Mouse (Mus musculus) midbrain, embryonic 15.5 days (tissue): Measurements from ENCODE around the gene 2210011C24Rik. TPM values are rescaled to one million over a fixed set of nuclear protein-coding genes. Genes with fewer than 3 reads are reported as not detected.
"Not testable (repeated sequence)": the region's sequence is repeated elsewhere in the genome, so short reads cannot be mapped to it uniquely, and the experiment has no call there.

Source experiments
- ATAC-seq: fragments of 200-750 bp; cut with Nextera tagmentation; replicated peaks from 2 replicates; pipeline ENCODE4 v1.8.0; 2017; ENCODE audit warnings: moderate TSS enrichment
- H3K27ac ChIP-seq: fragments of 300-500 bp; sonication (generic); 2 replicates; pipeline ENCODE4 v1.5.1; 2015; ENCODE audit warnings: mild to moderate bottlenecking, inconsistent platforms
- H3K27me3 ChIP-seq: fragments of 300-500 bp; sonication (generic); replicated peaks from 2 replicates; pipeline ENCODE4 v1.6.1; 2015; ENCODE audit warnings: inconsistent platforms
- H3K36me3 ChIP-seq: fragments of 300-500 bp; sonication (generic); replicated peaks from 2 replicates; pipeline ENCODE4 v1.6.1; 2015; ENCODE audit warnings: inconsistent platforms
- H3K4me1 ChIP-seq: fragments of 300-500 bp; sonication (generic); 2 replicates; pipeline ENCODE4 v1.6.1; 2015; ENCODE audit warnings: inconsistent platforms
- H3K4me2 ChIP-seq: fragments of 300-500 bp; sonication (generic); 2 replicates; pipeline ENCODE4 v1.6.1; 2015; ENCODE audit warnings: inconsistent platforms, mild to moderate bottlenecking, moderate library complexity
- H3K4me3 ChIP-seq: fragments of 300-500 bp; sonication (generic); 2 replicates; pipeline ENCODE4 v1.5.1; 2015; ENCODE audit warnings: mild to moderate bottlenecking, inconsistent platforms
- H3K9ac ChIP-seq: fragments of 300-500 bp; sonication (generic); 2 replicates; pipeline ENCODE4 v1.6.1; 2015; ENCODE audit warnings: mild to moderate bottlenecking, inconsistent platforms
- H3K9me3 ChIP-seq: fragments of 300-500 bp; sonication (generic); 2 replicates; pipeline ENCODE4 v1.6.1; 2016; ENCODE audit warnings: inconsistent platforms
- WGBS: fragments of 180-500 bp; shearing (Covaris S2); methylation state at CpG from one replicate; pipeline ENCODE4 v1.1.7; 2015; ENCODE audit warnings: mixed read lengths; 5-methylcytosine and 5-hydroxymethylcytosine counted together
- polyA plus RNA-seq: library from polyadenylated mRNA; unstranded; fragments of >200 nt; fragmentation: Nextera tagmentation; extraction: Ambion mirVana; gene quantifications from 2 replicates; pipeline ENCODE4 v1.2.1, GENCODE M21; 2015

2210011C24Rik gene
- polyA plus RNA-seq, 1 experiment from 2014 or later: 0.39 TPM

DNA sequence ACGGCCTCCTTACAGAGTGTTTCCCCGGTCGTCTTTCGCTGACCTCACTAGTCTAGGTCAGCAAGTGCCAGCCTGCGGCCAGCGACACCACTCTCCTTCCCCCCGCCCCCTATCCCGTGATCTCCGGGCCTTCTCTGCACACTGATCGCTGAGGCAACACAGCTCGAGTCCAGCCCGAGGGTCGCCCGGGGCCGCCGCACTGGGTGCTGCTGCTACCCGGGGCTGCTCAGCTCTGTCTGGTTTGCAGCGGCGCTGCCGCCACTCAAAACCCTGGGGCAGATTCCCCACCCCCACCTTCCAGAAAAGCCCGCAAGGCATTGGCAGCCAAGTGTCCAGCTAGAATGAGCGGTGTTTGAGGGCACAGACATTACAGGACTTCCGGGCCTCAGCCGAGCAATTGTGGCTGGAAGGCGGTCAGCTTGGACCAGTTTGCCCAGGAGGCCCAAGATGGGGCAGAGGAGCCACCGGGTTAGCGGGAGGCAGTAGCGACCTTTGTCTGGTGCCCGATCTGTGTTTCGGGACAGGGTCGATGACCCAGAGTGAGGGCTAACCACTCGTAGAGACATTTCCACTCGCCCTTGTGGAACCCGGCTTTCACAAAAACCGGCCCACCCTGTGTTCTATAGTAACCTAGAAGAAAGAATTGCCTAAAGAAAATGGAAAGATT lies 661 bp upstream of the 2210011C24Rik start:
- no peaks in the 10 kb centered on the region for H3K36me3 ChIP-seq
- H3K4me2 ChIP-seq: peak overlapping the region; percentile 98
- H3K9me3 ChIP-seq: no peaks in the 10 kb centered on the region
- peaks cover 35% of the 10 kb centered on the region for H3K27me3 ChIP-seq
- H3K9ac ChIP-seq: no peak overlapping the region
- ATAC-seq: no peak; the same call in 1 of the 2 replicates
- H3K27ac ChIP-seq: no peak overlapping the region
- peak overlapping the region; percentile 54 for H3K4me3 ChIP-seq
- peaks cover 28% of the 10 kb centered on the region for H3K4me1 ChIP-seq
- 3% methylated on average over 35 of the region's 35 CpGs for WGBS

DNA sequence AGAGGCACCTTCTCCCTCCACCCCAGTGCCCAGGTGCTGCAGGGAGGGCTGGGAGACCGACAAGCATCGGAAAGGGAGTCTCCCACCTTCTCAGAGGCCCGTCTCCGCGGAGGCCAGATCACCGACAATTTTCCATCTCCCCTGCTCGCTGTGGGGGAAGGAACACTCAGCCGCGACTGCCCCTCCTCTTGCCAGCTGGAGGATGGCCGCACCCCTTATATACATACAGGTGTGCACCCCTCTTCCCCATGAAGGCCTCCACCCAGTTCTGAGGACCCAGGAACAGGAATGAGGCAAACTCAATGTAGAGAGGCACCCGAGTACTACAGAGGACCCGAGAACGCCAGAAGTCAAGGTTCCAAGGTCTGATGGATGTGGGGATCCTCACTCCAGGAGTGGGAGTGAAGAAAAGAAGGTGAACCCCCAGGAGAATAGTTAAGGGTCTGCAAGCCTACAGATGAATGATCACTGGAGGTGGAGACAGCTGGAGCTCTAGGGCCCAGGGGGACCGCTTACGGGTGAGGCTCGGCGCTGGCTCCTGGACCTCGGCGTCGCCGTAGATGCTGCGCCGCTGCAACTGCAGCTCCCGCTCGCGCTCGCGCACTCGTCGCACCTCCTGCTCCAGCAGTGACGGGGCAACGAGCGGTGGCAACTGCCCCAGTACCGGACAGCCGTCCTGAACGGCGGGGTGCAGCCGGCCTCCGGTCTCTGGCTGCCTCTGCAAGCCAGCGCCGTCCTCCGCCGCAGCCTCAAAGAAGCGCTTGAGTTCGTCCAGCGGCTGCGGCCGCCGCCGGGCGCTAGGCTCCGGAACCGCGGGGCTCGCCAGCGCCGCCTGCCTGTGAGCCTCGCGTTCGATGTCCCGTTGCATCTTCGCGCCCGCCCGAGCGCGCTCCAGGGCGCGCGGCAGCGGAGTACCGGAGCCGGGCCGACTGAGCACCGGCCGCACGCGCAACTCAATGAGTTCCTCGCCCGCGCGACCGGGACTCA lies 1.1 kb downstream of the 2210011C24Rik start:
- WGBS: 1% methylated on average over 83 of the region's 83 CpGs

DNA sequence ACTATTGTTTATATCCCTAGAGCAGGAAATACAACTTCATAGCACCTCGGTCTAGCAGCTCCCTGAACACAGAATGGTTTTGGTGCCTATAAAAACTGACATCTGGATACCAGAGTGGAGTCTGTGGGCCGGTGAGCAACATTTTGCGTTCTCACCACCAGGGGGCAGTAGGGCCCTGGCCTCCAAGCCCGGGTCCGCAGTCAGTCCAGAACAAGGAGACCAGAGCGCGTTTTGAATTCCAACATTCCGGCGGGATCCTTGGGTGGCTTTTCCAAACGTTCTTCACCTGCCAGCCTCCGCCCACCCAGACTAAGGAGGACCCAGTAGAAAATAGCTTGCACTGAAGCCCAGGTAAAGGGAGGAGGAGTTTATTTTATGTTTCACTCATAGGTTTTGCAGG lies 2.1 kb downstream of the 2210011C24Rik start:
- H3K27me3 ChIP-seq: peaks cover 35% of the 10 kb centered on the region
- H3K4me2 ChIP-seq: peak overlapping the region; percentile 16; the same call in 1 of the 2 replicates
- H3K9ac ChIP-seq: no peak overlapping the region
- no peak for ATAC-seq
- under 1% methylated on average over 11 of the region's 11 CpGs for WGBS
- H3K4me3 ChIP-seq: no peak overlapping the region
- peaks cover 32% of the 10 kb centered on the region for H3K4me1 ChIP-seq
- no peak overlapping the region for H3K27ac ChIP-seq
- no peaks in the 10 kb centered on the region for H3K9me3 ChIP-seq
- no peaks in the 10 kb centered on the region for H3K36me3 ChIP-seq

More for the DNA sequence above, 1.1 kb downstream of the 2210011C24Rik start:
- H3K27me3 ChIP-seq: peaks cover 35% of the 10 kb centered on the region
- ATAC-seq: peak; percentile 45
- H3K4me2 ChIP-seq: peak overlapping the region; percentile 98
- no peaks in the 10 kb centered on the region for H3K9me3 ChIP-seq
- peaks cover 28% of the 10 kb centered on the region for H3K4me1 ChIP-seq
- no peaks in the 10 kb centered on the region for H3K36me3 ChIP-seq
- peak overlapping the region; percentile 54 for H3K4me3 ChIP-seq
- peak overlapping the region; percentile 57 for H3K9ac ChIP-seq
- no peak overlapping the region for H3K27ac ChIP-seq

DNA sequence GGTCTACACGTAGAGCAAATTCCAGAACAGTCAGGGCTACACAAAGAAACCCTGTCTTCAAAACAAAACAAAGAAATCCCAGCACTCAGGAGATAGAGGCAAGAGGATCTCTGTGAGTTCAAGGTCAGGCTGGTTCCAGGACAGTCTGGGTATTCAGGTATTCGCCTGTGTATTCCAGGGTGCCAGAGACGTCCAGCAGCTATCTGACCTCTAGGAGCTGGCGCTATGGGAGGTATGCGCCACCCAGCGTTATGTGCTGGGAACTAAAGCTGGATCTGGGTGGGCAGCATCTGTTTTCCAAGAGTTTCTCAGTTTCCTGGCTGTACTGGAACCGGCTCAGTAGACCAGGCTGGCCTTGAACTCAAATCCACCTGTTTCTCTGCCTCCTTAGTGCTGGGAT lies 3.6 kb downstream of the 2210011C24Rik start:
- H3K9ac ChIP-seq: no peak overlapping the region
- peaks cover 40% of the 10 kb centered on the region for H3K4me1 ChIP-seq
- 34% methylated on average over 7 of the region's 7 CpGs for WGBS
- no peak overlapping the region for H3K27ac ChIP-seq
- no peaks in the 10 kb centered on the region for H3K36me3 ChIP-seq
- H3K4me3 ChIP-seq: no peak overlapping the region
- H3K27me3 ChIP-seq: peaks cover 33% of the 10 kb centered on the region
- no peak for ATAC-seq
- no peaks in the 10 kb centered on the region for H3K9me3 ChIP-seq
- no peak overlapping the region for H3K4me2 ChIP-seq

DNA sequence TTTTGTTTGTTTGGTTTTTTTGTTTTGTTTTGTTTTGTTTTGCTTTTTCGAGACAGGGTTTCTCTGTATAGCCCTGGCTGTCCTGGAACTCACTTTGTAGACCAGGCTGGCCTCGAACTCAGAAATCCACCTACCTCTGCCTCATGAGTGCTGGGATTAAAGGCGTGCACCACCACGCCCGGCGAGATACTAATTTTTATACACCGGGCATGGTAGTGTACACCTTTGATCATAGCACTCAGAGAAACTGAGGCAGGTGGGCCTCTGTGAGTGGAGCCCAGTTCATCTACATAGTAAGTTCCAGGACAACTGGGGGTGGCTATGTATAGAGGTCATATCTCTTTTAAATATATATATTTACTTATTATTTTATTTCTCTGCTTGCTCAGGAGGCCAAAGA lies 6.5 kb downstream of the 2210011C24Rik start:
- not testable (repeated sequence) for H3K9ac ChIP-seq, H3K4me2 ChIP-seq, H3K36me3 ChIP-seq, H3K9me3 ChIP-seq, H3K27ac ChIP-seq, ATAC-seq, H3K4me3 ChIP-seq
- Histone ChIP-seq H3K27me3 (peaks cover 22% of the 10 kb centered on the region), H3K4me1 (peaks cover 31% of the 10 kb centered on the region)
- 94% methylated on average over 7 of the region's 7 CpGs for WGBS

DNA sequence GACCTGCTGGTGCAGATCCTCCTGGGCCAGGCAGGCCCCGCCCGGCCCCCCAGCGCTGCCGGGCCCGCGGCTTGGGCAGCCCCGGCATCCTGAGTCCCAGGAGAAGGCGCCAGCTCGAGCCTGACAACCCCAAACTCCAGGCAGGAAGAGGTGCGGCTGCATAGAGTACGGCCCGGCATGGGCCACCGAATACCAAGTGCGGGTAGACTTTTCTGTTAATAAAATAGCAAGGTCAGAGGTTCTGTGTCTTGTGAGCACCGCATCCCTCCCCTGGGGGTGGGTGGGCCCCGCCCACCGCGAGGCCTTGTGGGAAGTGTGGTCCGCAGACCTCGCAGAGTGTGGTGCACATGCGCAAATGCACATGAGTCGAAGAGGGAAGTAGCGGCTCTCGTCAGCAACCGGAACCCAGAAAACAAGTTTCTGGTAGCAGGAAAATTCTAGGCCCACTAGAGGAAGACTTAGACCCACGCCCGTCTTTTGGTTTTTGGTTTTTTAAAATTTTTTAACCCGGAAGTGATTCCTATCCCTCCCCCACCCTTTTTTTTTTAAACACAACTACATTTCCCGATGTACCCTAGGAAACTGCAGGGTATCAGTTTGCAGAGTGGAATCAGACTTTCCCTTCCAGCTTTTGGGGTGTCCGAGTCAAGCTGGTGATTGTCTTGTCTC lies 7.3 kb downstream of the 2210011C24Rik start:
- Histone ChIP-seq H3K27ac (peak overlapping the region; percentile 64), H3K4me1 (peaks cover 27% of the 10 kb centered on the region), H3K27me3 (peaks cover 18% of the 10 kb centered on the region), H3K9me3 (no peaks in the 10 kb centered on the region), H3K36me3 (no peaks in the 10 kb centered on the region), H3K4me2 (peak overlapping the region; percentile 95), H3K4me3 (peak overlapping the region; percentile 51), H3K9ac (peak overlapping the region; percentile 54)
- ATAC-seq: peak; percentile 87
- WGBS: under 1% methylated on average over 30 of the region's 30 CpGs

DNA sequence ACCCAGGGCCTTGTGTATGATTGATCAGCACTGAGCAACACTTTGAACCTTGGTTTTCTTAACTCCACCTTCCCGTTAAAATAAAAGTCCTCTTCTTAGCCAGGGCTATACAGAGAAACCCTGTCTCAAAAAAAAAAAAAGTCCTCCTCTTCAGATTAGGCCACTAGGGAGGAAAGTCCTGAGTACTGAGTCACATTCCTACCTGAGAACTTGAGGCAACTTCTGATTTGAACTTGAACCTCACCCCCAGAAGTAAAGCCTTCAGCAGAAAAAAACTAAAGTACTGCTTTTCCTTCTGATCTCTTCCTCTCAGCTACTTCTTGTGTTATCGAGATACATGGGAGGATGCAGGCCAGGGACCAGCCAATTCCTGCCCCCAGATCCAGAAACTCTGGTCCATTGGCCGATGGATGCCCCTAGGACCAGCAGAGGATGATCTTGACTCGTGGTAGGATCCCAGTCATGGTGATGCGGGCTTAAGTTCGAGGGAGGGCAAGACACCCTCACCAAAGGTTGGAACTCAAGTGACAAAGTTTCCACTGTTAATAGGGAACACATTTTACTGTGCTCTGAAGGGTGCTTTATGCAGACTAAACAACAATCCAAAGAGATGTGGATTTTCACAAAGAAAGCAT lies 8.2 kb downstream of the 2210011C24Rik start:
- Histone ChIP-seq H3K36me3 (no peaks in the 10 kb centered on the region), H3K4me1 (peaks cover 36% of the 10 kb centered on the region), H3K27ac (no peak overlapping the region), H3K27me3 (peaks cover 18% of the 10 kb centered on the region), H3K9me3 (no peaks in the 10 kb centered on the region), H3K4me2 (peak overlapping the region; percentile 95), H3K4me3 (peak overlapping the region; percentile 51), H3K9ac (no peak overlapping the region)
- ATAC-seq: no peak
- WGBS: 76% methylated on average over 6 of the region's 6 CpGs

DNA sequence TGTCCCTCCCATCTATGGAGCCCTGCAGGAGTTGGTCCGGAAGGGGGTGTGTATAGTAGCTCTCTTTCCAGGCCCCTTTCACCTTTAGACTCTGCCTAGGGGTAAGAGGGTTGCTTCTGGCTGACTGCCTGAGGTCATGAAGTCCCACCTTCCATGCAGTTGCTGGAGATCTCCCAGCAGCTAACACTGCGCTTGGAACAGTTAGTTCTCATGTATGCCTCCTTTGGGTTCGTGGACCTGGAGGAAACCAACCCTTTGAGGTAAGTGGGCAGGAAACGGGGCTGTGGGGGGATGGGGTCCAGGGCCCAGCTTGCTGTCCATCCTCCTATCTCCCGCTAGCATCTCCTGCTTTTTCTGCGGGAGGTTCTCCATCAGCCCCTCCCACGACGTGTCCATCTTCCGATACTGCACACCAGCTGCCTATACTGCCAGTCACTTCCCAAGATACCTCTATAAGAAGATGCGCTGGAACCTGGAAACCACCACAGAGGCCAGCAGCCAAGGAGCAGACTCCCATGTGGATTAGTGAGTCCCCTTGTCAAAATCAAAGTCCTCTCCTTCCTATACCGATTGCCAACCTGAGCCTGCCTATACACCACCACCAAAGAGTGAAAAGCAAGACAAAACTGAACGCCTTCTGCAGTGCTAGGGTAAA lies 8.9 kb downstream of the 2210011C24Rik start:
- peaks cover 18% of the 10 kb centered on the region for H3K27me3 ChIP-seq
- no peak overlapping the region for H3K4me2 ChIP-seq
- ATAC-seq: no peak
- H3K27ac ChIP-seq: no peak overlapping the region
- H3K9ac ChIP-seq: no peak overlapping the region
- no peaks in the 10 kb centered on the region for H3K36me3 ChIP-seq
- H3K9me3 ChIP-seq: no peaks in the 10 kb centered on the region
- 54% methylated on average over 12 of the region's 12 CpGs for WGBS
- peaks cover 40% of the 10 kb centered on the region for H3K4me1 ChIP-seq
- no peak overlapping the region for H3K4me3 ChIP-seq

DNA sequence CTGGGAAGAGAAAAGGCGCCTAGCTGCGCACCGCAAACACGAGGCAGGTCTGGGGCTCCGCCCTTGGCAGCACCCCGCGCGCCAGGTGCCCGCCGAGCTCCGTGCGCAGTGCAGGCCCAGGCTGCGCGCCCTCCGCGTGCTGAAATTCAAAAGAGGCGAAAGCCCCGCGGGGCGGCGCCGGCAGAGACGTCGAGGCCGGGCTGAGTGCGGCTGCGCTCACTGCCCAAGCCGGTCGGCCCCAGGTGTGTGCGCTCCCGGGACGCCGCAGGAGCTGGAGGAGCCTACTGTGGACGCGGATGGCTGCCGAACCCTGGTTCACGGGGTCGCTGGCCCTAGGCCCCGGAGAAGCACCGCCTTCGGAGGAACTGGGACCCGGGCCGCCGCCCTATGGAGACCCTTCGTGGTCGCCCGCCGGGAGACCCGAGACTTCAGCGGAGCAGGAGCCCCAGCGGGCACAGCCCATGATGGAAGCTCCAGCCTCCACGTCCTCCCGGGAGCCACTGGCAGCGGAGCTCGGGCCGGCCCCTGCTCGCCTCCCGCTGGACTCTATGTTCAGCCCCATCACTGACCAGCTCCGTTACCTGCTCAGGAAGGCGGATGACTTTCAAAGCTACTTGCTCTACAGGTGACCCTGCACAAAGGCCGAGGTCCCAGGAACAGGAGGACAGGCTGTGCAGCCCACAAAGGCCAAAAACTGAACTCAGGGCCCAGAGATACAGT lies 10.5 kb downstream of the 2210011C24Rik start, which contains the start of gene 1700067K01Rik:
Gene 1700067K01Rik (plus strand): TSS at position 222 of the 720 bp plus-strand sequence.
- H3K27me3 ChIP-seq: peaks cover 18% of the 10 kb centered on the region
- no peak within 1 kb of the TSS for H3K9ac ChIP-seq
- peaks cover 43% of the 10 kb centered on the region for H3K4me1 ChIP-seq
- H3K36me3 ChIP-seq: no peaks in the 10 kb centered on the region
- 0 out of 2 replicates have a peak within 1 kb of the TSS, but pooled peaks have one; percentile 0 for H3K4me3 ChIP-seq
- no peak within 1 kb of the TSS for H3K27ac ChIP-seq
- no peaks in the 10 kb centered on the region for H3K9me3 ChIP-seq
- 22% methylated on average over 61 of the region's 61 CpGs for WGBS
- peak within 1 kb of the TSS; percentile 23; the same call in 1 of the 2 replicates for H3K4me2 ChIP-seq
- ATAC-seq: no peak

DNA sequence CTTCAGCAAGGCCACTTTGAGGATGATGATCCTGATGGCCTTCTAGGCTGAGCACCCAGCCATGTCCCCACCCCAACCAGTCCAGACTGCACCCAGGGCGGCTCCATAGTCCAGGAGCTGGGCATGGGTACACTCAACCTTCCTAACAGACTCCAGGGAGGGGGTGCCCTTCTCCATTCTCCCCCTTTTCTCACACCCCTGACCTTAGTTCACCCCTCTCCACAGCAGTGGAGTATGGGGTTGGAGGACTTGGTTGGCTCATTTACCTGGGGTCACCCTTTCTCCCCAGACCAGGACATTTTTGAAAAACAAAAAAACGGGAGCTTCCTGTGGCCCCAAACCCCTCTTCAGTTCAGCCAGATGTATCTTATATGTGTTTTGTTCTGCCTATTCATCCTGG lies 12.1 kb downstream of the 2210011C24Rik start:
- no peak overlapping the region for H3K4me3 ChIP-seq
- 89% methylated on average over 2 of the region's 2 CpGs for WGBS
- H3K4me1 ChIP-seq: peaks cover 42% of the 10 kb centered on the region
- peaks cover 4% of the 10 kb centered on the region; the same call in 1 of the 2 replicates for H3K36me3 ChIP-seq
- H3K4me2 ChIP-seq: no peak overlapping the region
- no peak overlapping the region for H3K27ac ChIP-seq
- peaks cover 18% of the 10 kb centered on the region for H3K27me3 ChIP-seq
- no peak for ATAC-seq
- H3K9ac ChIP-seq: no peak overlapping the region
- H3K9me3 ChIP-seq: no peaks in the 10 kb centered on the region
